Mouse (Mus musculus) urinary bladder, postnatal 36 days (tissue): ENCODE results near the gene Chd1l.

Experiments
- DNase-seq, 2 experiments: peaks; one replicate each; pipeline ENCODE4 v3.0.0; 2022; ENCODE audit warnings: low spot score in 2 of 2, mixed read lengths in 1 of 2

Gene Chd1l

DNA sequence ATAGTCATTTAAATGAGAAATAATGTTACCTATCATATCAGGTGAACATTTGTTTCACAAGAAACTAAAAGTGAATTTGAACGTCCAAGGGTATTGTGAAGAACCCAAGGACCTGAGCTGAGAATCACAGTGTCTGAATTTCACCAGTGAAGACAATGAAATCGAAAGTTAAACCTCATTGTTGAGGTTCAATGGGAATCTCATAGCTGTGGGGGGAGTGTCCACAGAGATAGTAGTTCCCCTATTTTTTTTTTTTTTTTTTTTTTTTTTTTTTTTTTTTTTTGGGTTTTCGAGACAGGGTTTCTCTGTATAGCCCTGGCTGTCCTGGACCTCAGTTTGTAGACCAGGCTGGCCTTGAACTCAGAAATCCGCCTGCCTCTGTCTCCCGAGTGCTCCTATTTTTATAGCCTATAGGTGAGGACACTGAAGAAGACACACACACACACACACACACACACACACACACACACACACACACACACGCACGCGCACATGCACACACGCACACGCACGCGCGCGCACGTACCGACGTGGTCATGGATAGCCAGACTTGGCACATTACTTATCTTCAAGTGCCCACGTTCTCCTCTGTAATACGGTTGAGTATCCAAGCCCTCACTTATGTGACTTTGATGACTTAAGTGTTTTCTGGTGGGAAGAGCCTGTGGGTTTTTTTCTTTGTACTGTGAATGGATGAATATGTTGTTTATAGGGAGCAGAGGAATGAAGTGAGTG lies 7.3 kb upstream of the Chd1l start:
- no peak for DNase-seq

DNA sequence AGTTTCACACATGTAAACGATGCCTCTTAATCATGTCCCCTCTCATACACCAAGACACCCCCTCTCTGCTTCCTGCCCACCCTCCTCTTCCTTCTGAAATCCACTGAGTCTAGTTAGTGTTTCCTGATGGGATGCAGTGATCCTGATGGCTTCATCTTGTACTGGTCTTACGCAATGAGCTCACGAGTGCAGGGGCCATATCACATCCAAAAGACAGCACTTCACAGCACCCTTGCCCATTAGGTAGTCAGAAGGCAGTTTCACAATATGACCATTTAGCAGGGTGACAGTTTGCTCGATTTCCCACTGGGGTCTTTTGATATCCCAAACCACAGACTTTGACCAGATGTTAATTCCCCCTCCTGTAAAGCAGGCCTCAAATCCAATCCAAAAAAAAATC lies 5.9 kb upstream of the Chd1l start:
- no peak for DNase-seq

DNA sequence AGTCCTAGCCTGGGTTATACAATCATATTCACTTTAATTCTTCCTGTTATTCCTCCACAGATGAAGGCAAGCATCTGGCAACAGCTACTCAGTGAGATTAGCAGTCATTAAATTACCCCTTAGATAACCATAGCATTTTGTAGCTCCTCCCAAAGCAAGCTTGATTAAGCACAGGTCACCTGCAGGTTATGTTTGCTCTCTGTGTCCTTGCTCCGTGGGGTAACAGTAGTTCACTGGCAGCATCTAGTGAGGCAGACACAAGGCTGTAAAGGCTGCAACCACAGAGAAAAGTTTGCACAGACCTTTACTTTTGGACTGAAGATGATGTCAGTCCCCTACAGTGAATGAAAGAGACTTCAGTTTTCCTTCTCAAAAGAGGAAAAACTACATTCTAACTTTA lies 5.2 kb upstream of the Chd1l start:
- no peak for DNase-seq

DNA sequence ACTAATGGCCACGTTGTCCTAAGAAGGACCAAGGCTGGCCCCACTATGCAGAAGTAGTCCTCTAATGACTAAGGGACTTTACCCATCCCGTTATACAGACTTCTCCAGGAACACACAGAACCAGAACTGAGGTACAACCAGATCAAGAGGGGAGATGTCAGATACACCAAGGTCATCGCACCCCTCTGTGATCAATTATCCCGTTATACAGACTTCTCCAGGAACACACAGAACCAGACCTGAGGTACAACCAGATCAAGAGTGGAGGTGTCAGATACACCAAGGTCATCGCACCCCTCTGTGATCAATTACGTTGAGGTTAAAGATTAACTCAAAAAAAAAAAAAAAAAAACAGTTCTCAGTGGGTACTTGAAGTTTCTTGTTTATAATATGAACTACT lies 1.0 kb upstream of the Chd1l start:
- no peak for DNase-seq

DNA sequence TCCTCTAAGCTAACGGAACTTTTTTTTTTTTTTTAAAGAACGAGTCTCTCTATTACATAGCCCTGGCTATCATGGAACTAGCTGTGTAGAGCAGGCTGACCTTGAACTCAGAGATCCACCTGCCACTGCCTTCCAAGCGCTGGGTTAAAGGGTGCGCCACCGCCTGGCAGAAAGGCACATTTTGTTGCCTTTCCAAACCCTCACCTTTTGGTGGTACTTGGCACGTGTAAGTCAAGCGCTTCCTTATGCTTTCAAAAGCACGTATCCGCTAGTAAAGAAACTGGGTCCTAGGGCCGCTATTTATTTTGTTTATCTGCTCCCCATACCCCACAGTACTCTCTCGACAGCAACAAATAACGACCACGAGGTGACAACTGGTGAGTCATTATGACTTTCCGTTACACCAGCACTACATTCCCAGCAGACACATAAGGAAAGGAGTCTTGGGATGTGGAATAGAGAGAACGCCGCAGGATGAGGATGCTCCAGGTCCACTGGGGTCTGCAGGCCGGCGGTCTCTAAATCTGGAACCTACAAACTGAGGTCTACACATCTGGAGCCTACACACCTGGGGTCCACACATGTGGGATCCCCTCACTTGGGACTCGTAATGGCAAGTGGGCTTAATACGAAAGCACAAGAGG lies 680 bp downstream of the Chd1l start:
- peak in 1 of 2 experiments; percentile 52 for DNase-seq

DNA sequence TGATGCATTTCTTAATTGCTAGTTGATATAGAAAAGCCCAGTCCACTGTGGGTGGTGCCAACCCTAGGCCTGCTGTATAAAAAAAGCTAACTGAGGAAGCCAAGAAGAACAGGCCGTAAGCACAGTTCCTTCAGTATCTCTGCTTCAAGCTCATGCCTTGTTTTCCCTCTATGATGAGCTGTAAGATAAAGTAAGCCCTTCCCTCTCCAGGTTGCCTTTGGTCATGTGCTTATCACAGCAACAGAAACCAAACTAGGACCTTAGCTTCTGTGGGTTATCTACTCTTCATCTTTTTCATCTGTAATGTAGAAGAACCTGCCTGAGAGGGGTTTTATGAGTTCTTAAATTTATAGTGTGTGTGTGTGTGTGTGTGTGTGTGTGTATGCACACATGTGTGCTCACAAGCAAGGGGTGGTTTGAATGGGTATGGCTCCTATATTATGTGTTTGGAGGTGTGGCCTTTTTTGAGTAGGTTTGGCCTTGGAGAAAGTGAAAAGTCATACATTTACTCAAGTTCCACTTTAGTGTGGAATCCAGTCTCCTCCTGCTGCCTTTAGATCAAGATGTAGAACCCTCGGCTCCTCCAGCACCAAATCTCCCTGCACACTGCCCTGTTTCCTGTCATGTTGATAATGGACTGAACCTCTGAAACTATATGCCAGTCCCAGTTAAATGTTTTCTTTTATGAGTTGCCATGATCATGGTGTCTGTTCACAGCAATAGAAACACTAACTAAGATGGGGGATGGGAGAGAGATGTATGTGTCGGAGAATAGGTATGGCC lies 9.8 kb downstream of the Chd1l start:
- DNase-seq = no peak

DNA sequence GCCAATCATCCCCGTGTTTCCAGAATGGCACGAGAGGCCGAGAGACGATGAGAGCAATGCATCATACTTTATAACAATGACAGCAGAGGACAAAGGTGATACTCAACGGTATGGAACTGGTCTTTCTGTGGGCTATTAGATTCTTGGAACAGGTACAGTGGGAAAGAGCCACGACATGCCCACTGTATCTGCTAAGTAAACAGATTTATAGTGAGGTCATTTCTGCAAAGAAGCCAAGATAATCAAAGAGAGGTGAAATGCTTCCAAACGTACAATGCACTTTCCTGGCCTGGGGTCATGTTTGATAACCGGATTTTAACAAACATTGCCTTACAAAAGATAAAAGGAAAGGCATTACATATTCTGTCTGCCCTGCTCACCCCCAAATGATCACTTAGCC lies 13.2 kb downstream of the Chd1l start:
- DNase-seq = no peak

DNA sequence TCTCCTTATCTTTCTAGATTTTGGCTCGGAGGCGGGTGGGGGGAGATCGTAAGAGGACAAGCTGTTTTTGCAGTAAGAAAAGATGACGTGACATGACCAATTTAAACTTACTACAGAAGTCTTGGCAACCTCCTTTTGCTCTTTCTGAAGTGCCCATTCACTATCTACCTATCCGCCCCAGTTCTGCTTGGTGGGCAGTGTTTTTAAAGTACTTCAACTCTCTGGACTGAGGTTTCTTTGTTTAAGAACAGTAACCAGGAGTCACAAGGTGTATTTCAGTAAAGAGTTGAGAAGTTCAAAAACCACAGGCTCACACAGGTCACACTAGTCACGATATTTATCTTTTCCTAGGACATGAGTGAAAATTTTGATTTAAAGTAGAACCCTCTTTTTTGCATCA lies 14.9 kb downstream of the Chd1l start:
- no peak for DNase-seq

DNA sequence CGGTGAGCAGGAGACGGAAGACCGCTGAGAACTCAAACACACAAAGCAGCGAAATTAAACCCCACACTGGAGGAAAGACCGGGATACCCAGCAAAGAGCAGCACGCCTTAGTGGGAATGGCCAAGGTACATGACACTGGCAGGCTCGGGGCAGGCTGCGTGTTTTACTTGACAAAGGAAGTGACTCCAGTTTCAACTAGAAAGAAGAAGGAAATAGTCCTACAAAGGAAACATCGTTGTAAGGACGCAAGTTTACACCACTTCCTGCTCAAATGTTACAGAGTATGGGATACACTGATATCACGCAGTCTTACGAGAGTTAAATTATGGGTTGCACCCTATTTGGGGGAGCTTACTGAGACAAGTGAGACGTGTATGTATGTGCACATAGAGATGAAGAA lies 15.9 kb downstream of the Chd1l start:
- no peak for DNase-seq

DNA sequence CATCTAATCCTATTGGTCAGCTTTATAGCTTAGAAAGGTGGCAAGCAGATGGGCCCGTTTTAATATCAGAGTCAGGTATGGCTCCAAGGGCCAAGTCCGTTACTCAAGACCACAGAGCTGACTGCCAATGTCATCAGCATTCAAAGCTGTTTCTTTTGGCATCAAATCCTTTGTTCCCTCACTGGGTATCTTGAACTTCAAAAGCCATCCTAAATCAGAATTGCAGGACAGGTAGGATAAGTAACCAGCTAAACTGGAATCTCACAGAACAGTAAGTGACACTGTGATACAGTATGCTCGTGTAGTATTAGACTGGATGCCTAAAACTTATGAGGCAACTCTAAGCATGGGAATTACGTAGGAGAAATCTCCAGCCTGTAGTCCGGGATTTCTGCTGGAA lies 16.9 kb downstream of the Chd1l start:
- no peak for DNase-seq

DNA sequence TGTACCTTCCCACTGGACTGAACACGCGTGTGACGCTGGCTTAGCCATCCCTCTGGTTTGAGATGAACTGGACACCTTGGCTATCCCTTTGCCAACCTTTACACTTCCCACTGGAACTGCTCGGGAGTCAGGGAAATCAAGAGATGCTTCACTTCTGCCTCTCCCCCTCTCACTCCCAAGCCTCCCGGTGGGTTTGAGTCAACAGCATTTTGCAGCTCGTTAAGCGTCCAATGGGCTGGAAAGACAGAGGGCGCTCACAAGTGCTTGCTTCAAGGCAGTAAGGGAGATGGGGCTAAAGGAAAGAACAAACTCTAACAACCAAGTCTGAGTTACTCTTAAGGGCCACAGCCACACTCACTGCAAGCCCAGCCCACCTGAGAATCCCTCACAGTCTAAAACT lies 19.3 kb downstream of the Chd1l start:
- DNase-seq = no peak

DNA sequence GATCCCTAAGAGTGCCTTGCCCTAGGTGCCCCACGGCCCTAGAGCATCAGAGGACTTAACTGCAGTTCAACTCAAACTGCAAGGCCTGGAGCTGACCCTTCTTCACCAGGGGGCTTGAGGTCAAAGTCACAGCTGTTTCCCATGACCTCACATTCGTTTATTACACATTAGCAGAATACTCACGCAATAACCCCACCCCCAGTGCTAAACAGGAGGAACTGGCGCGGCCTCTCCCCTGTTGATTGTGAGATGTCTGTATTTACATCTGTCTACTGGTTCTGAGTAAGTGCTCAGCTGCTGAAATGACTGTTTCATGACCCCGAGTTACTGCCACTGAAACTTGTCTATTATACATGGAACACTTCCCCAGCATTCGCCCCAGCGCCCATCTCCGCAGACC lies 22.3 kb downstream of the Chd1l start:
- DNase-seq = peak; percentile 60 to 79

DNA sequence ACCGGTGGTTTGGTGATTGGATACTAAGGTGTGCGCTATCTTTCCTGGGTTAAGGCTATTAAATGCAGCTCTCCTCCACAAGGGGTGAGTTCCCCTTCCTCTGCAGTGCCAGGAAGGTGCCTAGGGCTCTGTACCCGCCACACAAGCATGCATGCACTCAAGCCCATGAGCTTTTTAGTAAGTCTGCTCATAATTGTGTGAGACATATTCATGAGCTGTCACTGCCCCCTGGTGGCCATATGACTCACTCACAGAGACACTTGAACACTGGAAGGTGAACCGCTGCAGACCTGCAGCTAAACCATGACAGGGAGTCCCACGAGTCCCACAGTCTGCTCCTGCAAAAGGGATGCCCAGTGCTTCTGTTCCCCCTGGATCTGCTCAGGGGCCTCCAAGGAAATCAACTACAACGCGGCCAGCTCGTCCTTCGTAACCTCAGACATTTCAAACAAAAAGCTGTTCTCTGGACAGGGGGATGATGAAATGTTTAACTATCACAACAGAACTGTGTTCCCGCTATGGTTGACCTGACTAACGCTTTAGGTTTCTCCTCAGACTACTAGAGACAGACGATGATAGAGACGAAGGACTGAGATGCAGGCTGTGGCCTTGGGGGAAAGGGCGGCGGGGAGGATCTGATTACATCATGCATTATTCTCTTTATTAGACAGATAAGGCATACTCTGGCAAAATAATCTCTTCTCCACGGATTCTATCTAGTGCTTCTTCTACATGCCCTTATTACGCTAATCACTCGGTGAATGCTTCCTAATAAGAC lies 24.4 kb downstream of the Chd1l start:
- peak; percentile 75 to 77 for DNase-seq

DNA sequence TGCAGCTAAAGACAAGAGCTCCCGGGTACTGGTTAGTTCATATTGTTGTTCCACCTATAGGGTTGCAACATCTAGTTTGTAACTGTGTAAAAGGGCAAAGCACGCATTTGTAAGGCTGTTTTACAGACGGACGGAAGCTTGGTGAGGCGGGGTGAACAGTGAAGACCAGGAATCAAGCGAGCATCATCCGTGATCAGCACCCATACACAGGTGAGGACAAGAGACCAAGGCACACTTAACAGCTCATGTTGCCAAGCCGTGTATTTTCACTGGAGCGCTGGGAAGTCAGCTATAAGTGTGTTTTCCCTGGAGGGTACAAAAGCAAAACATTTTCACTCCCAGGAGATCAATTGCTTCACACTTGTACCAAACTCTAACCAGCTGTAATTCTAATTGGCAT lies 36.2 kb downstream of the Chd1l start:
- no peak for DNase-seq

DNA sequence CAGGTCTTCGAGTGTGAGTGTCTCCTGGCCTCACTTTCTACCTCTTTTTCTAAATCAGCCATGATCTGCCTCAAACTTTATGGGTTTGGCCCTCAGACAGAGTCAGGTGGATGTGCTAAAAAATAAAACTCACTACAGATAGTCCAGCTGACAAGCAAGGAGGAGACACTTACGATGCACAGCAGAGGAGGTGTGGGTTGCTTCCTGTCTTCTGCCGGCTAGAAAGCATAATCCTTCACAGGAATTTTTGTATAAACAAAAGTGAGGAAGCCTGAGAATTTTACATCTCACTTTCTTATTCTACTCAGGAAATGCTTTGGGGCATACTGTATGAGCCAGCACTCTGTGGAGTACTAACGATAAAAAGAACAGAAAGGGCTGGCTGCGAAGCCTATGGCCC lies 45.4 kb downstream of the Chd1l start:
- DNase-seq = no peak

DNA sequence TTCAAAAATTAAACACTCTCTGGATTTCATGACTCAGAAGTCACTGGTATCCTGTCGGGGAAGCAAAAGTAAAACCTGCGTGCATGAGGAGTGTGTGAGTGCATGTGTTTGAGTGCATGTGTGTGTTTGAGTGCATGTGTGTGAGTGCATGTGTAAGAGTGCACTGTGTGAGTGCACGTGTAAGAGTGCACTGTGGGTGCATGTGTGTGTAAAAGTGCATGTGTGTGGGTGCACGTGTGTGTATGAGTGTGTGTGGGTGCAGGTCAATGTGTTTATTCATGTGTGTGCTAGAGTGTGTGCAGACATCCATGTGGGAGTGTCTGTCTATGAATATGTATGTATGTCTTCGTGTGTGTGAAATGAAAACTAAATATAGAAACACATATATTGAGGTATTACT lies 51.4 kb downstream of the Chd1l start:
- DNase-seq = no peak

DNA sequence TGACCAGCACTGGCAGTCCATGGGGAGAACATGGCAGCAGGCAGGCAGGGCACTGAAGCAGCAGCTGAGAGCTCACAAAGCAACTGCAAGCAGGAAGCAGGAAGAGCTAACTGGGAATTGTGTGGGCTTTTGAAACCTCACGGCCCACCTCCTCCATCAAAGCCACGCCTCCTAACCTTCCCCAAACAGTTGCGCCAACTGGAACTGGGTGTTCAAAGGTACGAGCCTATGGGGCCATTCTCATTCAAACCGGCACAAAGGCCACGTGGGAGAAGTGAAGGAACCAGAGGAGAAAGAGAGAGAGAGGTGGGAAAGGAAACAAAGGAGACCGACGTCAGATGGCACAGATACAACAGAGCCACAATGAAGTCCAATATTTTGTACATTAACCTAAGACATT lies 63.8 kb downstream of the Chd1l start:
- DNase-seq = no peak

DNA sequence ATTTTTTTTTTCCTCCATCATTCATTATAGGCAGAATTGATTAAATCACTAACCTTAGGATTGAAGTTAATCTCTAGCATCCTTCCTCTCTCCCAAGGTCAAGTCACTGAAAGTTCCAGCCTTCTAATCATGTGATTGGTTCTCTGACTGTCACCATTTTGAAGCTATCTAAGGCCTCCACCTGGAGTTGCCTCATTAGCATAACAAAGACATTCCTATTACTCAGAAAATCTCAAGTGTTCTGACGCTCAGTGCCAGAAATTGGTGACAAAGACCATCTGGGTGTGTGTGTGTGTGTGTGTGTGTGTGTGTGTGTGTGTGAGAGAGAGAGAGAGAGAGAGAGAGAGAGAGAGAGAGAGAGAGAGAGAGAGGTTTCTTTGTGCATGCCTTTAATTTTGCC lies 69.8 kb downstream of the Chd1l start:
- no peak for DNase-seq

DNA sequence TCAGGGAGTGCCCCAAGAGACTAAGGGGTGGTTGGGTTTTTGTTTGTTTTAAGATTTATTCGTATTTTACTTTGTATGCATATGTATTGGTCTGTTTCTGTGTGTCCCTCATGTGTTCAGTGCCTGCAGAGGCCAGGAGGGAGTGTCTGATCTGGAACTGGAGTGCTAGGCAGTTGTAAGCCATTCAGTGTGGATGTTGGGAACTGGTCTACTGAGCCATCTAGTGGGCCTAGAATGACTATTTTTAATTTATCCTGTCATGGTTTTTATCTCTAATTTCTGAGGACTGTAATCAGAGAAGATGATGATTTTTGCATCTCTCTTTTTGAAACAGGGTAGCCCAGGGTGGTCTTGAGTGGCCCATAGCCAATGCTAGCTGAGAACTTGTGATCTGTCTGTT lies 71.4 kb downstream of the Chd1l start:
- DNase-seq = no peak

DNA sequence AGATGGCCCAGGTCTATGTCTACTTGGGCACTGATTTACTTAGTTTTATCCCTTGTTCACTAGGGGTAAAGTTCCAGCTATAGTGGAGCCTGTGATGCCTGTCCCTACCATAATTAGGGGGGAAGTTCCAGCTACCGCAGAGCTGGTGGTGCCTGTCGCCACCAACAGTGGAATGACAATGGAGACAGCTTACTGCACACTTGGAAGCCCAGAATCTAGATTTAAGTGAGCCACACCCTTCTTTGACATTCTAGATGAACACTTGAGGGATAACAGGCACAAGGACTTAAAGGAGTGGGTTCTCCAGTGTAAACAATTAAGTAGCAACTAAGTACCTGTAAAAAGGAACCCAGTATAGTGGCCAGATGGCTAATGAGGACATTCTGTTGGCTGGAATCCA lies 73.0 kb downstream of the Chd1l start:
- no peak for DNase-seq

DNA sequence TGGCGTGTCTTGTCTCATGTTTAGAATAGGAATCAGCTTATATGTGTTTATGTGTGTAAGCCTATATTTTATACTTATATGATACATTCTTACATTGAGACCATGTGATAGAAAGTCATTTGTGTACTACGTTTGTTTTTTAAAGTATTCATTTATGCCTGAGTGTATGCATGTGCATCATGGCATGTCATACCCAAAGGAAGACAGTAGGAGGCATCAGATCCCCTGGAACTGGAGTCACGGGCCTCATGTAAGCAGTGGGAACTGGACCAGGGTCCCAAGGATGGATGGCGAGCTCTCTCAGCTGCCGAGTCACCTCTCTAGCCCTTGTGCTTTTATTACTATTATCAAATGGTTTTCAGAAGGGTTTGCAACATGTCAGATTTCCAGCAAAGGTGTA lies 74.3 kb downstream of the Chd1l start:
- no peak for DNase-seq

DNA sequence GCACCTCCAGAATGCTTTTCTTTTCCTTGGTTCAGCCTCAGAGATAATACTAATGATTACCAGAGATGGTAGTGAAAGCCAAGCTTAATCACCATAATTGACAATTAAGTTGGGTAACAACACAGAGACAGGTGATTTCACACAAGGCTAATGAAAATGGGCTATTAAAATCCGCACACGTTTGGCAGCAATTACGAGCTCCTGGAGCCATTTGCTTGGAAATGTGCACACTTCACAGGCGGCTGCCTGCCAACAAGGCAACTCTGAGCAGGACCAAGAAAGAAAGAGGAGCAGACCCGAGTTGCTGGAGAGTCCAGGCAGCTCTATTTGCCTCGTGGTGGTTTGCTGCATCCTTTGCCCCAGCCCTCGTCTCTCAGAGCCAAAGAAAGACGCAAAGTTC lies 84.5 kb downstream of the Chd1l start:
- no peak for DNase-seq
